Mouse (Mus musculus): ENCODE measurements around the gene Gpr157.
A peak's percentile ranks its signal among the peaks of the same experiment; 100 is the strongest.

GRCm38 (mm10) chr4:150138084-150138543 is 50.9 kb downstream of the Gpr157 start:
- TF ChIP-seq POLR2A (IDR thresholded peaks at IDR 0.05; ENCODE audit: extremely low read depth, insufficient read depth, low read length) (peak; percentile 57; the same call in 1 of the 2 replicates), CTCF (IDR thresholded peaks at IDR 0.05; ENCODE audit: extremely low read depth, insufficient read depth, low read length) (no peak)
